In genomic region chr6:145853356-145854079, GRCm38 (mm10) we compare ENCODE assay signal across 26 mouse cellular contexts. TPM values are rescaled to one million over a fixed set of nuclear protein-coding genes. Genes with fewer than 3 reads are reported as not detected.
DNase-seq lines count a peak whose midpoint lies in the region; TF ChIP-seq lines count a peak whose summit lies in the region.
"Had no signal": no experiment of that assay in that cellular context is flagged by ENCODE, and none has a peak within 500 bp of the region (broad histone marks: within the 10 kb centered on the region; RNA-seq: fewer than 3 reads in every experiment).

No protein-coding gene starts in this region.

- 0 out of 2 replicates have a peak overlapping the region, but pooled peaks have one; percentile 7 for H3K27ac ChIP-seq in layer of hippocampus, adult 2 months
- H3K27ac ChIP-seq: hindbrain, embryonic 13.5 days; left cerebral cortex, adult 2 months; liver, embryonic 15.5 days; neural tube, embryonic 12.5 days; stomach, postnatal 0 days had no signal

- no peak overlapping the region for H3K4me3 ChIP-seq in layer of hippocampus, adult 2 months
- H3K4me3 ChIP-seq: erythroblast, embryonic 14.5 days; hindbrain, embryonic 13.5 days; left cerebral cortex, adult 2 months; liver, embryonic 15.5 days; neural tube, embryonic 12.5 days had no signal

- TF ChIP-seq CTCF in layer of hippocampus, adult 2 months (conservative IDR thresholded peaks at IDR 0.05) = no peak

- no peak for DNase-seq in layer of hippocampus, adult 2 months (ENCODE audit: low spot score in 2 of 2)
- DNase-seq in layer of hippocampus, adult 11-12 months (ENCODE audit: low spot score) = no peak
- DNase-seq in thymus, postnatal 14 days = peak; percentile 20
- no peak for DNase-seq in thymus, postnatal 36 days
- DNase-seq in induced T-regulatory cell, adult 2 months (ENCODE audit: low read depth) = peak; percentile 54
- no peak for DNase-seq in urinary bladder, postnatal 25 days (ENCODE audit: low spot score)
- no peak for DNase-seq in left cerebral cortex, postnatal 14 days (ENCODE audit: low spot score in 2 of 2)
- DNase-seq: adrenal gland, postnatal 10 days; cerebellum, adult 11 months; cerebellum, postnatal 14 days; gastrocnemius, postnatal 14 days; heart, adult 18-20 months; heart, postnatal 4 days; kidney, postnatal 14 days; lung, postnatal 36 days; right cerebral cortex, adult 18-20 months; spleen, adult 18-20 months; thymus, adult 18-20 months had no signal

- intact Hi-C loops in left cerebral cortex, postnatal 14 days (cut with DNase I) = no loop called here

RNA-seq across cellular contexts. Expression of gene Bhlhe41, which starts 11.8 kb away (rescaled TPM):
- 10 to 100 TPM; 45.2 to 47.1 TPM for total RNA-seq in layer of hippocampus, adult 2 months (2021)
- total RNA-seq in left cerebral cortex, postnatal 14 days (2021) = 10 to 100 TPM; 12.4 to 15.2 TPM
- total RNA-seq: megakaryocyte, adult 5-6 weeks; MEL had no signal

Comparison
In these comparisons a context has a peak if more than half of its experiments do, and no peak if none do; other contexts are left out.
1. DNase-seq: peak in thymus, postnatal 14 days (single experiment) and induced T-regulatory cell, adult 2 months (single experiment); none in layer of hippocampus, adult 2 months (0 of 2), layer of hippocampus, adult 11-12 months (single experiment), thymus, postnatal 36 days (0 of 2), urinary bladder, postnatal 25 days (single experiment) and left cerebral cortex, postnatal 14 days (0 of 2).